Mouse (Mus musculus) C2C12 (cell line): ENCODE measurements around the gene Gart.

ENCODE experiments used
- CEBPB ChIP-seq: IDR thresholded peaks from one replicate; pipeline ENCODE4 v1.6.1; 2011; ENCODE audit warnings: low read depth, mild to moderate bottlenecking, control low read depth, moderate library complexity
- CTCF ChIP-seq: IDR thresholded peaks from one replicate; pipeline ENCODE4 v1.5.1; 2011; ENCODE audit not compliant: control insufficient read depth, insufficient read depth, insufficient read length
- FOSL1 ChIP-seq: IDR thresholded peaks from one replicate; pipeline ENCODE4 v1.8.0; 2011; ENCODE audit warnings: mild to moderate bottlenecking, low read length; ENCODE audit not compliant: poor library complexity, insufficient read depth, severe bottlenecking
- MYOD1 ChIP-seq: IDR thresholded peaks from one replicate; pipeline ENCODE4 v1.6.1; 2011; ENCODE audit warnings: low read depth; ENCODE audit not compliant: control insufficient read depth, insufficient read length
- MYOG ChIP-seq: IDR thresholded peaks from one replicate; pipeline ENCODE4 v1.6.1; 2011; ENCODE audit not compliant: control insufficient read depth, insufficient read length; ENCODE audit errors: extremely low read depth
- USF1 ChIP-seq: IDR thresholded peaks from one replicate; pipeline ENCODE4 v1.6.1; 2011; ENCODE audit warnings: low read depth, mild to moderate bottlenecking, control low read depth, moderate library complexity

DNA sequence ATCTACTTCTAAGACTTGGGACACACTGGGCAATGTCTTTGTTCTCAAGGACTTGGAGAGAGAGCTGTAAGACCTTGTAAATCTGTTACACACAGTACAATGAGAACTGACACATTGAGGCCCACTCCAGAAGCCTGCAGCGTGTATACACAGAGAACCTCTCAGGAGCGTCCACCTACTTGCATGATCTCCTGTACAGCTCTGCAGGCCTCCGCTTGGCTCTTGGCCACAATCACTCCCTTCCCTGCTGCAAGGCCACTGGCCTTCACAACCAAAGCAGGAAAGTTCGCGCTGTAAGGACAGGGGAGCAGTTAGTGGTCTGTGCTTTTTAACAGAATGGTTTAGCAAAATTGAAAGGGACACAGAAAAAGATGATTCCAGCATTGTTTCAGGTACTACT lies 7.6 kb downstream of the Gart start:
- no peak for TF ChIP-seq CTCF
- no peak for TF ChIP-seq USF1
- no peak for TF ChIP-seq CEBPB
- TF ChIP-seq FOSL1: no peak
- TF ChIP-seq MYOG: no peak
- TF ChIP-seq MYOD1: no peak
